25 mouse cellular contexts compared by ENCODE assay signal in genomic region chr3:60419216-60419615, GRCm38 (mm10). TPM values are rescaled to one million over a fixed set of nuclear protein-coding genes. Genes with fewer than 3 reads are reported as not detected.
DNase-seq lines count a peak whose midpoint lies in the region; ATAC-seq and TF ChIP-seq lines count a peak whose summit lies in the region.
"Had no signal": no experiment of that assay in that cellular context is flagged by ENCODE, and none has a peak within 500 bp of the region (broad histone marks: within the 10 kb centered on the region; RNA-seq: fewer than 3 reads in every experiment).

No protein-coding gene starts in this region.

- no peak for TF ChIP-seq CTCF in liver, postnatal 0 days (IDR thresholded peaks at IDR 0.05; ENCODE audit: low read depth)

- peaks cover 50% of the 10 kb centered on the region for H3K4me1 ChIP-seq in liver, embryonic 13.5 days (replicated peaks)
- no peaks in the 10 kb centered on the region for H3K4me1 ChIP-seq in liver, postnatal 0 days (ENCODE audit: insufficient read depth)
- H3K4me1 ChIP-seq: embryonic facial prominence, embryonic 12.5 days; embryonic facial prominence, embryonic 15.5 days; forebrain, embryonic 15.5 days; hindbrain, embryonic 13.5 days had no signal

- WGBS in liver, embryonic 13.5 days (ENCODE audit: insufficient replicate concordance): 77% methylated on average over 3 of the region's 3 CpGs
- 79% methylated on average over 3 of the region's 3 CpGs for WGBS in liver, postnatal 0 days (ENCODE audit: insufficient replicate concordance)

- no peak for ATAC-seq in liver, embryonic 13.5 days (ENCODE audit: low read depth)
- no peak for ATAC-seq in liver, postnatal 0 days
- ATAC-seq: CD4-positive, CD25-positive, alpha-beta regulatory T cell, adult 4 months; forebrain, embryonic 15.5 days; hindbrain, embryonic 16.5 days; Patski had no signal

- no peak for DNase-seq in liver, embryonic 13.5 days
- no peak for DNase-seq in liver, postnatal 0 days
- DNase-seq in thymus, postnatal 14 days: peak; percentile 13
- DNase-seq in thymus, postnatal 4 days: no peak
- peak; percentile 70 for DNase-seq in T-cell, adult 2 months (ENCODE audit: low spot score)
- DNase-seq in layer of hippocampus, postnatal 36 days: no peak
- no peak for DNase-seq in kidney, adult 18-20 months
- DNase-seq: adrenal gland, adult 2 months; adrenal gland, postnatal 14 days; B cell, adult 2 months; cerebellum, adult 11 months; cerebellum, adult 2 months; cerebellum, adult 9-11 months; cerebellum, postnatal 25 days; gastrocnemius, postnatal 36 days; heart, adult 11 months had no signal

- no peaks in the 10 kb centered on the region for H3K36me3 ChIP-seq in liver, embryonic 13.5 days
- H3K36me3 ChIP-seq in liver, postnatal 0 days (replicated peaks; ENCODE audit: insufficient read depth, low read length): no peaks in the 10 kb centered on the region
- H3K36me3 ChIP-seq: embryonic facial prominence, embryonic 12.5 days; embryonic facial prominence, embryonic 15.5 days; forebrain, embryonic 15.5 days; hindbrain, embryonic 10.5 days; hindbrain, embryonic 13.5 days had no signal

- no peak overlapping the region for H3K4me2 ChIP-seq in liver, embryonic 13.5 days
- no peak overlapping the region for H3K4me2 ChIP-seq in liver, postnatal 0 days (ENCODE audit: low read depth, low read length)
- H3K4me2 ChIP-seq: embryonic facial prominence, embryonic 12.5 days; embryonic facial prominence, embryonic 15.5 days; forebrain, embryonic 15.5 days; heart, embryonic 11.5 days; hindbrain, embryonic 13.5 days had no signal

- no peak overlapping the region for H3K9ac ChIP-seq in liver, embryonic 13.5 days
- no peak overlapping the region for H3K9ac ChIP-seq in liver, postnatal 0 days (replicated peaks)
- H3K9ac ChIP-seq: embryonic facial prominence, embryonic 12.5 days; embryonic facial prominence, embryonic 15.5 days; forebrain, embryonic 15.5 days; hindbrain, embryonic 13.5 days had no signal

- H3K27me3 ChIP-seq in liver, embryonic 13.5 days: no peaks in the 10 kb centered on the region
- no peaks in the 10 kb centered on the region for H3K27me3 ChIP-seq in liver, postnatal 0 days (ENCODE audit: insufficient read depth, low read length)
- H3K27me3 ChIP-seq: embryonic facial prominence, embryonic 12.5 days; embryonic facial prominence, embryonic 15.5 days; forebrain, embryonic 15.5 days; hindbrain, embryonic 13.5 days; Patski had no signal

- no peaks in the 10 kb centered on the region for H3K9me3 ChIP-seq in liver, embryonic 13.5 days (replicated peaks)
- no peaks in the 10 kb centered on the region for H3K9me3 ChIP-seq in liver, postnatal 0 days (ENCODE audit: low read length)
- H3K9me3 ChIP-seq: embryonic facial prominence, embryonic 12.5 days; embryonic facial prominence, embryonic 15.5 days; forebrain, embryonic 15.5 days; hindbrain, embryonic 10.5 days; hindbrain, embryonic 13.5 days had no signal

- TF ChIP-seq EP300 in liver, postnatal 0 days (IDR thresholded peaks at IDR 0.05; ENCODE audit: low read depth): no peak

- no peak overlapping the region for H3K4me3 ChIP-seq in liver, embryonic 13.5 days (replicated peaks)
- H3K4me3 ChIP-seq in liver, postnatal 0 days (ENCODE audit: low read depth, low read length): no peak overlapping the region
- H3K4me3 ChIP-seq: embryonic facial prominence, embryonic 12.5 days; embryonic facial prominence, embryonic 15.5 days; forebrain, embryonic 15.5 days; hindbrain, embryonic 10.5 days; hindbrain, embryonic 13.5 days had no signal

- peak overlapping the region; percentile 72 for H3K27ac ChIP-seq in liver, embryonic 13.5 days
- no peak overlapping the region for H3K27ac ChIP-seq in liver, postnatal 0 days (ENCODE audit: low read depth)
- H3K27ac ChIP-seq: embryonic facial prominence, embryonic 12.5 days; embryonic facial prominence, embryonic 15.5 days; forebrain, embryonic 15.5 days; hindbrain, embryonic 10.5 days; hindbrain, embryonic 13.5 days had no signal

RNA-seq across cellular contexts. Expression of gene Mbnl1, which starts 53.4 kb away (rescaled TPM):
- polyA plus RNA-seq in liver, embryonic 13.5 days (2015; fragmentation: Nextera tagmentation; extraction: Ambion mirVana): 123 and 153 TPM in 2 replicates
- 61.3 and 73.3 TPM in 2 replicates for polyA plus RNA-seq in liver, postnatal 0 days (2015; fragmentation: Nextera tagmentation; extraction: Ambion mirVana)
- total RNA-seq in layer of hippocampus, postnatal 36 days (2021): 100 to 1,000 TPM; 126 to 129 TPM

Comparison
In these comparisons a context has a peak if more than half of its experiments do, and no peak if none do; other contexts are left out.
1. DNase-seq: peak in thymus, postnatal 14 days (single experiment) and T-cell, adult 2 months (single experiment); none in liver, embryonic 13.5 days (single experiment), liver, postnatal 0 days (single experiment), thymus, postnatal 4 days (single experiment), layer of hippocampus, postnatal 36 days (0 of 2) and kidney, adult 18-20 months (single experiment).